Mouse (Mus musculus) heart, embryonic 12.5 days (tissue): ENCODE results near the gene Syt13. TPM values are rescaled to one million over a fixed set of nuclear protein-coding genes. Genes with fewer than 3 reads are reported as not detected.

Experiments
- ATAC-seq: fragments of 200-750 bp; cut with Nextera tagmentation; 2 replicates; pipeline ENCODE4 v1.8.0; 2017; ENCODE audit warnings: moderate TSS enrichment, moderate library complexity; ENCODE audit not compliant: insufficient number of reproducible peaks, low FRiP score
- H3K27ac ChIP-seq: fragments of 300-500 bp; sonication (generic); 2 replicates; pipeline ENCODE4 v1.5.1; 2016; ENCODE audit warnings: mild to moderate bottlenecking, moderate library complexity; ENCODE audit not compliant: poor library complexity, severe bottlenecking
- H3K27me3 ChIP-seq: fragments of 300-500 bp; sonication (generic); replicated peaks from 2 replicates; pipeline ENCODE4 v1.6.1; 2016; ENCODE audit warnings: mild to moderate bottlenecking, moderate library complexity
- H3K36me3 ChIP-seq: fragments of 300-500 bp; sonication (generic); 2 replicates; pipeline ENCODE4 v1.6.1; 2016; ENCODE audit warnings: mild to moderate bottlenecking, moderate library complexity
- H3K4me1 ChIP-seq: fragments of 300-500 bp; sonication (generic); replicated peaks from 2 replicates; pipeline ENCODE4 v1.6.1; 2016; ENCODE audit warnings: mild to moderate bottlenecking
- H3K4me2 ChIP-seq: fragments of 300-500 bp; sonication (generic); 2 replicates; pipeline ENCODE4 v1.6.1; 2016; ENCODE audit warnings: mild to moderate bottlenecking, moderate library complexity
- H3K4me3 ChIP-seq: fragments of 300-500 bp; sonication (generic); 2 replicates; pipeline ENCODE4 v1.5.1; 2016; ENCODE audit warnings: mild to moderate bottlenecking
- H3K9ac ChIP-seq: fragments of 300-500 bp; sonication (generic); 2 replicates; pipeline ENCODE4 v1.6.1; 2016; ENCODE audit warnings: mild to moderate bottlenecking, moderate library complexity
- H3K9me3 ChIP-seq: fragments of 300-500 bp; sonication (generic); replicated peaks from 2 replicates; pipeline ENCODE4 v1.6.1; 2016; ENCODE audit warnings: mild to moderate bottlenecking, moderate library complexity
- WGBS: fragments of 180-500 bp; shearing (Covaris S2); methylation state at CpG from one replicate; pipeline ENCODE4 v1.1.7; 2016; 5-methylcytosine and 5-hydroxymethylcytosine counted together
- polyA plus RNA-seq: library from polyadenylated mRNA; unstranded; fragments of >200 nt; fragmentation: Nextera tagmentation; extraction: Ambion mirVana; gene quantifications from 2 replicates; pipeline ENCODE4 v1.2.1, GENCODE M21; 2016

The Syt13 gene
- polyA plus RNA-seq, 1 experiment from 2014 or later: 0.52 TPM

GRCm38 (mm10) chr2:92984321-92985108 lies 69.6 kb downstream of the Syt13 start:
- Histone ChIP-seq H3K9ac (no peak overlapping the region), H3K4me3 (no peak overlapping the region), H3K36me3 (peaks cover 54% of the 10 kb centered on the region), H3K9me3 (no peaks in the 10 kb centered on the region), H3K27ac (peak overlapping the region; percentile 44), H3K27me3 (no peaks in the 10 kb centered on the region), H3K4me1 (peaks cover 48% of the 10 kb centered on the region), H3K4me2 (no peak overlapping the region)
- no peak for ATAC-seq
- 83% methylated on average over 7 of the region's 7 CpGs for WGBS

GRCm38 (mm10) chr2:92985171-92985570 lies 70.3 kb downstream of the Syt13 start:
- 81% methylated on average over 2 of the region's 2 CpGs for WGBS
- Histone ChIP-seq H3K9ac (no peak overlapping the region), H3K9me3 (no peaks in the 10 kb centered on the region), H3K27ac (peak overlapping the region; percentile 44; the same call in 1 of the 2 replicates), H3K4me3 (no peak overlapping the region), H3K4me2 (no peak overlapping the region), H3K4me1 (peaks cover 48% of the 10 kb centered on the region), H3K27me3 (no peaks in the 10 kb centered on the region), H3K36me3 (peaks cover 50% of the 10 kb centered on the region)
- no peak for ATAC-seq

- Histone ChIP-seq H3K9ac (no peak overlapping the region), H3K36me3 (peaks cover 50% of the 10 kb centered on the region), H3K4me1 (peaks cover 48% of the 10 kb centered on the region), H3K4me3 (peak overlapping the region; percentile 18; the same call in 1 of the 2 replicates), H3K4me2 (peak overlapping the region; percentile 51), H3K9me3 (no peaks in the 10 kb centered on the region), H3K27me3 (no peaks in the 10 kb centered on the region), H3K27ac (peak overlapping the region; percentile 22; the same call in 1 of the 2 replicates)
- WGBS: 49% methylated on average over 7 of the region's 7 CpGs
- ATAC-seq: peak; percentile 79
Observed at GRCm38 (mm10) chr2:92985600-92985999, 70.7 kb downstream of the Syt13 start.

GRCm38 (mm10) chr2:92987108-92987618 lies 72.3 kb downstream of the Syt13 start:
- H3K4me3 ChIP-seq: peak overlapping the region; percentile 18
- H3K36me3 ChIP-seq: peaks cover 61% of the 10 kb centered on the region
- peaks cover 44% of the 10 kb centered on the region for H3K4me1 ChIP-seq
- no peak overlapping the region for H3K9ac ChIP-seq
- 0 out of 2 replicates have a peak overlapping the region, but pooled peaks have one; percentile 14 for H3K27ac ChIP-seq
- no peaks in the 10 kb centered on the region for H3K9me3 ChIP-seq
- 81% methylated on average over 7 of the region's 7 CpGs for WGBS
- no peak for ATAC-seq
- H3K27me3 ChIP-seq: no peaks in the 10 kb centered on the region
- H3K4me2 ChIP-seq: peak overlapping the region; percentile 51

GRCm38 (mm10) chr2:92987901-92988631 lies 73.2 kb downstream of the Syt13 start:
- Histone ChIP-seq H3K9ac (peak overlapping the region; percentile 59), H3K27me3 (no peaks in the 10 kb centered on the region), H3K27ac (peak overlapping the region; percentile 50), H3K4me3 (peak overlapping the region; percentile 23), H3K36me3 (peaks cover 70% of the 10 kb centered on the region), H3K9me3 (no peaks in the 10 kb centered on the region), H3K4me1 (peaks cover 40% of the 10 kb centered on the region), H3K4me2 (peak overlapping the region; percentile 51)
- peak; percentile 69 for ATAC-seq
- WGBS: 15% methylated on average over 19 of the region's 19 CpGs

GRCm38 (mm10) chr2:92989593-92989992 lies 74.7 kb downstream of the Syt13 start:
- no peak overlapping the region for H3K4me2 ChIP-seq
- no peaks in the 10 kb centered on the region for H3K27me3 ChIP-seq
- H3K9ac ChIP-seq: no peak overlapping the region
- H3K36me3 ChIP-seq: peaks cover 70% of the 10 kb centered on the region
- ATAC-seq: no peak
- H3K4me3 ChIP-seq: no peak overlapping the region
- H3K4me1 ChIP-seq: peaks cover 31% of the 10 kb centered on the region
- 91% methylated on average over 9 of the region's 9 CpGs for WGBS
- no peaks in the 10 kb centered on the region for H3K9me3 ChIP-seq
- H3K27ac ChIP-seq: no peak overlapping the region

GRCm38 (mm10) chr2:92991976-92992375 lies 77.1 kb downstream of the Syt13 start:
- Histone ChIP-seq H3K4me3 (no peak overlapping the region), H3K36me3 (peaks cover 58% of the 10 kb centered on the region), H3K9ac (no peak overlapping the region), H3K4me2 (no peak overlapping the region), H3K9me3 (0 out of 2 replicates have a peak, but pooled peaks cover 8% of the 10 kb centered on the region), H3K4me1 (peaks cover 17% of the 10 kb centered on the region), H3K27ac (no peak overlapping the region), H3K27me3 (no peaks in the 10 kb centered on the region)
- WGBS: 92% methylated on average over 5 of the region's 5 CpGs
- no peak for ATAC-seq

- Histone ChIP-seq H3K4me1 (peaks cover 6% of the 10 kb centered on the region; the same call in 1 of the 2 replicates), H3K27me3 (no peaks in the 10 kb centered on the region), H3K4me3 (no peak overlapping the region), H3K36me3 (peaks cover 51% of the 10 kb centered on the region), H3K9ac (no peak overlapping the region), H3K27ac (no peak overlapping the region), H3K9me3 (no peaks in the 10 kb centered on the region), H3K4me2 (no peak overlapping the region)
- 72% methylated on average over 4 of the region's 4 CpGs for WGBS
- no peak for ATAC-seq
Observed at GRCm38 (mm10) chr2:93005028-93005427, 90.1 kb downstream of the Syt13 start.

Other genes starting within 250 kb of the Syt13 start
- gene Prdm11, start 131.1 kb downstream of the Syt13 start, polyA plus RNA-seq: 5.6 and 5.8 TPM in 2 replicates